Mouse (Mus musculus): ENCODE results near the gene Scrg1. TPM values are rescaled to one million over a fixed set of nuclear protein-coding genes. Genes with fewer than 3 reads are reported as not detected.

Scrg1 gene
- total and polyA plus RNA-seq, 3 experiments: not detected

DNA sequence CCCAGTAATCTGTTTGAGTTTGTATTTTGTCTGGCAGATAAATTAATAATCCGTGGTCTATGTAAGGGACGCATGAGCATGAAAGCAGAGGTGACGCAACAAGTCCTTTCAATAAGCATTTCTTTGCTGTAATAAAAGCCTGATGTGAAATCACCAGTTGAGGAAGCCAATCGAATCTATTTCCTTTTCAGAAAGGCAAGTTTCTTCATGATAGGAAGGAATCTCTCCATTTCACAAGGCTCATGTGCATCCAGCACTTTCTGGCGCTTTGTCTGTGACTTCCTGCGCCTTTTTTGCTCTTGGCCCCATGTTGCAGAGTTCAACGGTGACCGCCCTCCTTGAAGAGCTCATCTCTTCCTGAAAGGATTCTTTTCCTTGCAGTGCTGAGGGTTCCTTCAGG is 24.0 kb downstream of the Scrg1 start:
- no peaks in the 10 kb centered on the region for H3K9me3 ChIP-seq (replicated peaks; ENCODE audit: low read length)
- in situ Hi-C loops (cut with MboI; ENCODE audit: low pct_ligation_motif_present, low pct_unique_long_range_greater_than_20kb, low sequenced_read_pairs) (no loop called here), dilution Hi-C loops (cut with MboI; ENCODE audit: extremely low pct_ligation_motif_present, extremely low pct_unique_long_range_greater_than_20kb, low sequenced_read_pairs) (no loop called here)
- no peak for DNase-seq (ENCODE audit: extremely low read depth)
- H3K27me3 ChIP-seq (replicated peaks): no peaks in the 10 kb centered on the region
- no peak for TF ChIP-seq CHD2 (IDR thresholded peaks at IDR 0.05; ENCODE audit: low read length)
- no peak for TF ChIP-seq USF1 (IDR thresholded peaks at IDR 0.05; ENCODE audit: low read depth, low read length)
- TF ChIP-seq MAZ (IDR thresholded peaks at IDR 0.05; ENCODE audit: low read depth, low read length): no peak
- TF ChIP-seq GABPA (IDR thresholded peaks at IDR 0.05; ENCODE audit: insufficient replicate concordance, low read depth, low read length): no peak
- no peak for TF ChIP-seq EP300 (IDR thresholded peaks at IDR 0.05; ENCODE audit: low read length)
- no peak overlapping the region for H3K4me3 ChIP-seq (replicated peaks in 1 of 3; ENCODE audit: low read depth in 2 of 3, low read length in 2 of 3, poor library complexity in 1 of 3)
- H3K4me2 ChIP-seq (ENCODE audit: insufficient read depth, low read depth, poor library complexity, severe bottlenecking): no peak overlapping the region
- H3K27ac ChIP-seq (ENCODE audit: insufficient read depth, low read depth): no peak overlapping the region
- no peaks in the 10 kb centered on the region for H3K79me2 ChIP-seq (replicated peaks; ENCODE audit: control insufficient read depth, extremely low read depth, insufficient read depth, poor library complexity, severe bottlenecking)
- peaks cover 2 to 16% of the 10 kb centered on the region in 2 experiments for H3K36me3 ChIP-seq (replicated peaks in 1 of 2; ENCODE audit: control insufficient read depth in 1 of 2, insufficient read depth in 1 of 2, low read length in 1 of 2)
- H3K4me1 ChIP-seq (ENCODE audit: control insufficient read depth in 1 of 2, insufficient read depth in 2 of 2): no peaks in the 10 kb centered on the region
- H3K9ac ChIP-seq (ENCODE audit: insufficient read depth, low read depth): no peak overlapping the region

- in situ Hi-C loops (cut with MboI; ENCODE audit: low pct_ligation_motif_present, low pct_unique_long_range_greater_than_20kb, low sequenced_read_pairs) (no loop called here), dilution Hi-C loops (cut with MboI; ENCODE audit: extremely low pct_ligation_motif_present, extremely low pct_unique_long_range_greater_than_20kb, low sequenced_read_pairs) (no loop called here)
- no peak for DNase-seq (ENCODE audit: extremely low read depth)
- Histone ChIP-seq H3K4me3 (replicated peaks in 1 of 3; ENCODE audit: low read depth in 2 of 3, low read length in 2 of 3, poor library complexity in 1 of 3) (no peak overlapping the region), H3K4me2 (ENCODE audit: insufficient read depth, low read depth, poor library complexity, severe bottlenecking) (no peak overlapping the region), H3K27ac (ENCODE audit: insufficient read depth, low read depth) (no peak overlapping the region), H3K4me1 (ENCODE audit: control insufficient read depth in 1 of 2, insufficient read depth in 2 of 2) (peaks cover 0 to 5% of the 10 kb centered on the region in 2 experiments; a peak in 2 of 4 replicates), H3K9me3 (replicated peaks; ENCODE audit: low read length) (no peaks in the 10 kb centered on the region), H3K36me3 (replicated peaks in 1 of 2; ENCODE audit: control insufficient read depth in 1 of 2, insufficient read depth in 1 of 2, low read length in 1 of 2) (peaks cover 2 to 16% of the 10 kb centered on the region in 2 experiments), H3K79me2 (replicated peaks; ENCODE audit: control insufficient read depth, extremely low read depth, insufficient read depth, poor library complexity, severe bottlenecking) (peaks cover 1% of the 10 kb centered on the region), H3K27me3 (replicated peaks) (no peaks in the 10 kb centered on the region), H3K9ac (ENCODE audit: insufficient read depth, low read depth) (no peak overlapping the region)
- TF ChIP-seq ZNF384 (IDR thresholded peaks at IDR 0.05; ENCODE audit: low read depth, low read length) (no peak), SMC3 (IDR thresholded peaks at IDR 0.05; ENCODE audit: low read depth, low read length) (no peak), USF1 (IDR thresholded peaks at IDR 0.05; ENCODE audit: low read depth, low read length) (no peak)
Observed at GRCm38 (mm10) chr8:57480606-57481005, 24.9 kb downstream of the Scrg1 start.

DNA sequence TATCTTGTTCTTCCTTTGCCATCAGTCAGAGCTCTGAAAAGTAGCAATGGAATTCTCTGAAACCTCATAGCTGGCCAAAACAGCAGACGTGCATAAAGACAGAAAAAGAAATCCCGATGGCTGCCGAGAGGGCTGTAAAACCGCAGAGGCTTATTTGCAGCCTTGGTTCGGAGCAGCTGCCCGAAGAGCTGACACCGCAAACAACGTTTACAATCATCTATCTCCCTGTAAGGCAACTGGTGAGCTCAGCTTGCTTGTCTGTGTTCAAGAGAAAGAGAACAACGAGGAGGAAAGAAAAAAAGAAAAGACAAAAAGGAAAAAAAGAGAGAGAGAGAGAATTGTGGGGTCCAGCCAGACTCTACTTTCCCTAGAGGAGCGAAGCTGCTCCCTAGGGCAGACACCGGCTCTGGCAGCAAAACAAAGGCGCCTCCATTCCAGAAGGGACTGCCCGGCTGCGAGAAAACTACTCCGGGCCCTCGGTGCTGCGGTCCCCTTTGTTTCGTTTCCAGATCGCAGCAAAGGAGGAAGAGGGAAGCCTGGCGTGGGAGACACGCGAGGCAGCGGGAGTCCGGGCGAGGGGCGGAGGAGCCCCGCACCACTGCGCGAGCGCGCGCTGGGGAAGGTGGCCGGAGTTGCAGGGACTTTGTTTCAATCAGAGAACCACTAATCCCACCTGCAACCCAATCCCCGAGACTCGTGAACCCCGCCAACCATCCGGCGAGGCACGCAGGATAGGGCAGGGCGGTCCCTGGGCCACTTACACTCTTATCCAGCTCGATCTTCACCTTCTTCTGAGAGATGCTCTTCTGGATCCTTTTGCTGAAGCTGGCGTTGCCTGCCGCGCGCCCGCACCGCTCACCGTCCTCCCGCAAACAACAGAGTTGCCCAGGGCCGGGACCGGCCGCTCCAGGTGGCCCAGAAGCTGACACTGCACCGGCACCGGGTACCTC is 31.0 kb downstream of the Scrg1 start:
- Histone ChIP-seq H3K36me3 (replicated peaks in 1 of 2; ENCODE audit: control insufficient read depth in 1 of 2, insufficient read depth in 1 of 2, low read length in 1 of 2) (peaks cover 2 to 12% of the 10 kb centered on the region in 2 experiments), H3K9me3 (replicated peaks; ENCODE audit: low read length) (no peaks in the 10 kb centered on the region), H3K4me3 (replicated peaks in 1 of 3; ENCODE audit: low read depth in 2 of 3, low read length in 2 of 3, poor library complexity in 1 of 3) (peak overlapping the region; percentile 71 to 95 (median 85)), H3K79me2 (replicated peaks; ENCODE audit: control insufficient read depth, extremely low read depth, insufficient read depth, poor library complexity, severe bottlenecking) (peaks cover 10% of the 10 kb centered on the region), H3K27ac (ENCODE audit: insufficient read depth, low read depth) (peak overlapping the region; percentile 57), H3K27me3 (replicated peaks) (no peaks in the 10 kb centered on the region), H3K9ac (ENCODE audit: insufficient read depth, low read depth) (peak overlapping the region; percentile 23), H3K4me2 (ENCODE audit: insufficient read depth, low read depth, poor library complexity, severe bottlenecking) (peak overlapping the region; percentile 81), H3K4me1 (ENCODE audit: control insufficient read depth in 1 of 2, insufficient read depth in 2 of 2) (peaks cover 3 to 18% of the 10 kb centered on the region in 2 experiments; a peak in 2 of 4 replicates)
- peak; percentile 42 for DNase-seq (ENCODE audit: extremely low read depth)
- in situ Hi-C loops (cut with MboI; ENCODE audit: low pct_ligation_motif_present, low pct_unique_long_range_greater_than_20kb, low sequenced_read_pairs): no loop called here
- dilution Hi-C loops (cut with MboI; ENCODE audit: extremely low pct_ligation_motif_present, extremely low pct_unique_long_range_greater_than_20kb, low sequenced_read_pairs): no loop called here
- no peak for TF ChIP-seq JUN (IDR thresholded peaks at IDR 0.05; ENCODE audit: insufficient read depth, low read depth, low read length)
- TF ChIP-seq TCF12 (IDR thresholded peaks at IDR 0.05; ENCODE audit: low read depth, low read length): peak; percentile 19; the same call in 1 of the 2 replicates
- no peak for TF ChIP-seq POLR2AphosphoS2 (IDR thresholded peaks at IDR 0.05; ENCODE audit: low read depth, low read length)
- TF ChIP-seq E2F4 (IDR thresholded peaks at IDR 0.05; ENCODE audit: insufficient replicate concordance, low read depth, low read length): no peak
- TF ChIP-seq GABPA (IDR thresholded peaks at IDR 0.05; ENCODE audit: insufficient replicate concordance, low read depth, low read length): no peak
- TF ChIP-seq NELFE (IDR thresholded peaks at IDR 0.05; ENCODE audit: low read depth, low read length): no peak
- TF ChIP-seq MAFK (IDR thresholded peaks at IDR 0.05; ENCODE audit: insufficient replicate concordance, low read length): 0 out of 2 replicates have a peak, but pooled peaks have one; percentile 27
- no peak; the same call in 1 of the 2 replicates for TF ChIP-seq BHLHE40 (IDR thresholded peaks at IDR 0.05; ENCODE audit: low read depth, low read length)
- TF ChIP-seq MAZ (IDR thresholded peaks at IDR 0.05; ENCODE audit: low read depth, low read length): no peak
- TF ChIP-seq MXI1 (IDR thresholded peaks at IDR 0.05; ENCODE audit: low read depth, low read length): no peak
- TF ChIP-seq SIN3A (IDR thresholded peaks at IDR 0.05; ENCODE audit: low read length): peak; percentile 68; the same call in 1 of the 2 replicates
- peak; percentile 39; the same call in 1 of the 2 replicates for TF ChIP-seq NRF1 (IDR thresholded peaks at IDR 0.05; ENCODE audit: low read depth, low read length)
- no peak for TF ChIP-seq SMC3 (IDR thresholded peaks at IDR 0.05; ENCODE audit: low read depth, low read length)
- TF ChIP-seq MAX (IDR thresholded peaks at IDR 0.05; ENCODE audit: low read length): no peak; the same call in 1 of the 2 replicates
- TF ChIP-seq PAX5 (IDR thresholded peaks at IDR 0.05; ENCODE audit: low read length): no peak
- TF ChIP-seq TBP (conservative IDR thresholded peaks at IDR 0.05; ENCODE audit: low read depth, low read length): no peak
- TF ChIP-seq POLR2A (IDR thresholded peaks at IDR 0.05; ENCODE audit: low read depth, low read length): no peak
- TF ChIP-seq ELF1 (IDR thresholded peaks at IDR 0.05; ENCODE audit: low read depth, low read length): no peak
- no peak for TF ChIP-seq USF2 (conservative IDR thresholded peaks at IDR 0.05; ENCODE audit: low read depth, low read length)
- no peak for TF ChIP-seq EP300 (IDR thresholded peaks at IDR 0.05; ENCODE audit: low read length)
